Mouse (Mus musculus) CD4-positive helper T cell, adult 2 months (primary cell): ENCODE measurements around the gene Anapc4.
A peak's percentile ranks its signal among the peaks of the same experiment; 100 is the strongest.

ENCODE experiments used
- DNase-seq: peaks from one replicate; pipeline ENCODE4 v3.0.0-alpha.2; 2012; ENCODE audit warnings: low read depth, missing footprints, low spot score

Anapc4 gene

GRCm38 (mm10) chr5:52868918-52869703 lies 35.3 kb downstream of the Anapc4 start:
- no peak for DNase-seq

GRCm38 (mm10) chr5:52871461-52871860 lies 37.6 kb downstream of the Anapc4 start:
- no peak for DNase-seq

- DNase-seq, result no peak
Observed at GRCm38 (mm10) chr5:52871986-52872385, 38.2 kb downstream of the Anapc4 start.

GRCm38 (mm10) chr5:52878847-52879246 lies 45.0 kb downstream of the Anapc4 start:
- peak; percentile 60 for DNase-seq

- no peak for DNase-seq
Observed at GRCm38 (mm10) chr5:52879926-52880325, 46.1 kb downstream of the Anapc4 start.

- DNase-seq, result no peak
Observed at GRCm38 (mm10) chr5:52882446-52882845, 48.6 kb downstream of the Anapc4 start.

GRCm38 (mm10) chr5:52887085-52887484 lies 53.3 kb downstream of the Anapc4 start:
- DNase-seq, result peak; percentile 57

GRCm38 (mm10) chr5:52889919-52890318 lies 56.1 kb downstream of the Anapc4 start:
- DNase-seq, result peak; percentile 22

- DNase-seq, result no peak
Observed at GRCm38 (mm10) chr5:52891949-52892835, 58.4 kb downstream of the Anapc4 start.

GRCm38 (mm10) chr5:52893938-52894337 lies 60.1 kb downstream of the Anapc4 start:
- no peak for DNase-seq

- DNase-seq, result no peak
Observed at GRCm38 (mm10) chr5:52904246-52904645, 70.4 kb downstream of the Anapc4 start.

GRCm38 (mm10) chr5:52904671-52905070 lies 70.9 kb downstream of the Anapc4 start:
- DNase-seq, result no peak

GRCm38 (mm10) chr5:52908246-52908645 lies 74.4 kb downstream of the Anapc4 start:
- DNase-seq, result peak; percentile 26

GRCm38 (mm10) chr5:52910159-52910591 lies 76.4 kb downstream of the Anapc4 start:
- DNase-seq, result peak; percentile 79

GRCm38 (mm10) chr5:52911286-52911870 lies 77.6 kb downstream of the Anapc4 start:
- no peak for DNase-seq

- DNase-seq, result no peak
Observed at GRCm38 (mm10) chr5:52913711-52914110, 79.9 kb downstream of the Anapc4 start.

- no peak for DNase-seq
Observed at GRCm38 (mm10) chr5:52916186-52916585, 82.4 kb downstream of the Anapc4 start.
